Mouse (Mus musculus) cerebellum, postnatal 10 days (tissue): ENCODE measurements around the gene Fzd5.

ENCODE experiments used
- DNase-seq, 2 experiments: peaks; one replicate each; pipeline ENCODE4 v3.0.0; 2021; ENCODE audit warnings: mixed read lengths in 2 of 2

Gene Fzd5

DNA sequence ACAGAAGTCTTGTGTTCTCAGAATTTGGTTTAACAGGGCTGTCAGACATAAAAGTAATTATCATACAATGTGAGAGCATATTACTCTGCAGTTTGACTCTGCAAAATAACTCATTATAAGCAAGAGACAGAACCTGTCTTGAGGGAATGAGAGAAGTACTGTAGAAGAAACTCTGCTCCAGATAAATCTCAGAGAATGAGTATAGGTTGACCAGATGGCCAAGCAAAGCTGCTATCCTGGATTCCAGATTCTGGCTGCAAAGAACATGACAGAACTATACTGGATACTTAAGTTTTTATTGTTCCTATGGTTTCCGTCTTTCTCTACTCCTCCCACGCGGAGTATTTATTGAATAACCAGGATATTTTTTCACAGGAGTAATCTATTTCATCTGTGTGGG lies 54.5 kb downstream of the Fzd5 start:
- DNase-seq = no peak

DNA sequence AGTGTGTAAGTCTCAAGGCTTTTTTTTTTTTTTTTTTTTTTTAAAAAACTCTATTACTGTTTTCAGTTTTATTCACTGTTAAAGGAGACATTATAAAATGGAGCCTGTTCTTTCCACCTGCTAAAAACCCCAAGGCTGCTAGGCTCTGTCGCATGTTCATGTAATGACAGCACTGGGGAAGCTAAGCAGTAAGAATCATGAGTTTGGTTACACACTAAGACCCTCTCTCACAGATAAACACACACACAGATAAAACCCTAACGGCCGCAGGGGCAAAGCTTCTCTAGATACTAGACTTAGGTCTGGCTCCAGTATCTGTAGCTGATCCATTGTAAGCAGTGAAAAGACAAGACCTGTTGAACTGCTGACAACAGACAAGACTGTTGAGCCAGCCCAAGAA lies 56.1 kb downstream of the Fzd5 start:
- DNase-seq = no peak
